Mouse (Mus musculus): ENCODE measurements at regions not wholly inside any gene's neighbourhood (a gene's known extent, or its start where the extent isn't known, plus 50 kb on each side); places are given as distances from the start of the nearest gene placed in this dataset.

GRCm38 (mm10) chr13:101314040-101314439, 454.0 kb downstream of the Pik3r1 start:
- no peaks in the 10 kb centered on the region for H3K4me1 ChIP-seq (ENCODE audit: control insufficient read depth)
- no peak overlapping the region for H3K4me3 ChIP-seq (replicated peaks)
- TF ChIP-seq TAL1 (IDR thresholded peaks at IDR 0.05; ENCODE audit: low read length): no peak
- no peak for TF ChIP-seq GATA1 (IDR thresholded peaks at IDR 0.05; ENCODE audit: low read length)
- H3K36me3 ChIP-seq (ENCODE audit: control insufficient read depth): no peaks in the 10 kb centered on the region
- no peaks in the 10 kb centered on the region for H3K27me3 ChIP-seq (ENCODE audit: control insufficient read depth)
- no peaks in the 10 kb centered on the region for H3K9me3 ChIP-seq (ENCODE audit: control insufficient read depth, low read length)

- Histone ChIP-seq H3K4me1 (ENCODE audit: control insufficient read depth) (no peaks in the 10 kb centered on the region), H3K4me3 (replicated peaks) (no peak overlapping the region), H3K27me3 (ENCODE audit: control insufficient read depth) (no peaks in the 10 kb centered on the region), H3K9me3 (ENCODE audit: control insufficient read depth, low read length) (no peaks in the 10 kb centered on the region), H3K36me3 (ENCODE audit: control insufficient read depth) (no peaks in the 10 kb centered on the region)
- no peak for TF ChIP-seq TAL1 (IDR thresholded peaks at IDR 0.05; ENCODE audit: low read length)
- TF ChIP-seq GATA1 (IDR thresholded peaks at IDR 0.05; ENCODE audit: low read length): no peak
These were observed 456.2 kb downstream of the Pik3r1 start for GRCm38 (mm10) chr13:101311634-101312314.

GRCm38 (mm10) chr13:101308724-101309123, 459.3 kb downstream of the Pik3r1 start:
- Histone ChIP-seq H3K4me1 (ENCODE audit: control insufficient read depth) (no peaks in the 10 kb centered on the region), H3K4me3 (replicated peaks) (no peak overlapping the region), H3K36me3 (ENCODE audit: control insufficient read depth) (no peaks in the 10 kb centered on the region), H3K9me3 (ENCODE audit: control insufficient read depth, low read length) (no peaks in the 10 kb centered on the region), H3K27me3 (ENCODE audit: control insufficient read depth) (no peaks in the 10 kb centered on the region)
- no peak for TF ChIP-seq GATA1 (IDR thresholded peaks at IDR 0.05; ENCODE audit: low read length)
- no peak for TF ChIP-seq TAL1 (IDR thresholded peaks at IDR 0.05; ENCODE audit: low read length)

GRCm38 (mm10) chr13:101305695-101306413, 462.2 kb downstream of the Pik3r1 start:
- no peaks in the 10 kb centered on the region for H3K27me3 ChIP-seq (ENCODE audit: control insufficient read depth)
- TF ChIP-seq GATA1 (IDR thresholded peaks at IDR 0.05; ENCODE audit: low read length) (no peak), TAL1 (IDR thresholded peaks at IDR 0.05; ENCODE audit: low read length) (no peak)
- no peak overlapping the region for H3K4me3 ChIP-seq (replicated peaks)
- H3K4me1 ChIP-seq (ENCODE audit: control insufficient read depth): no peaks in the 10 kb centered on the region
- H3K36me3 ChIP-seq (ENCODE audit: control insufficient read depth): no peaks in the 10 kb centered on the region
- H3K9me3 ChIP-seq (ENCODE audit: control insufficient read depth, low read length): no peaks in the 10 kb centered on the region

GRCm38 (mm10) chr13:101305063-101305462, 463.0 kb downstream of the Pik3r1 start:
- Histone ChIP-seq H3K36me3 (ENCODE audit: control insufficient read depth) (no peaks in the 10 kb centered on the region), H3K4me1 (ENCODE audit: control insufficient read depth) (no peaks in the 10 kb centered on the region), H3K9me3 (ENCODE audit: control insufficient read depth, low read length) (no peaks in the 10 kb centered on the region), H3K4me3 (replicated peaks) (no peak overlapping the region), H3K27me3 (ENCODE audit: control insufficient read depth) (no peaks in the 10 kb centered on the region)
- TF ChIP-seq TAL1 (IDR thresholded peaks at IDR 0.05; ENCODE audit: low read length) (no peak), GATA1 (IDR thresholded peaks at IDR 0.05; ENCODE audit: low read length) (no peak)

GRCm38 (mm10) chr13:101301361-101301760, 466.7 kb downstream of the Pik3r1 start:
- no peak for TF ChIP-seq TAL1 (IDR thresholded peaks at IDR 0.05; ENCODE audit: low read length)
- no peak for TF ChIP-seq GATA1 (IDR thresholded peaks at IDR 0.05; ENCODE audit: low read length)
- Histone ChIP-seq H3K9me3 (ENCODE audit: control insufficient read depth, low read length) (no peaks in the 10 kb centered on the region), H3K27me3 (ENCODE audit: control insufficient read depth) (no peaks in the 10 kb centered on the region), H3K4me1 (ENCODE audit: control insufficient read depth) (no peaks in the 10 kb centered on the region), H3K36me3 (ENCODE audit: control insufficient read depth) (no peaks in the 10 kb centered on the region), H3K4me3 (replicated peaks) (no peak overlapping the region)

GRCm38 (mm10) chr13:101289407-101289806, 456.2 kb upstream of the Slc30a5 start:
- Histone ChIP-seq H3K36me3 (ENCODE audit: control insufficient read depth) (no peaks in the 10 kb centered on the region), H3K4me1 (ENCODE audit: control insufficient read depth) (no peaks in the 10 kb centered on the region), H3K27me3 (ENCODE audit: control insufficient read depth) (no peaks in the 10 kb centered on the region), H3K9me3 (ENCODE audit: control insufficient read depth, low read length) (no peaks in the 10 kb centered on the region), H3K4me3 (replicated peaks) (no peak overlapping the region)
- TF ChIP-seq TAL1 (IDR thresholded peaks at IDR 0.05; ENCODE audit: low read length) (no peak), GATA1 (IDR thresholded peaks at IDR 0.05; ENCODE audit: low read length) (no peak)

- Histone ChIP-seq H3K4me3 (replicated peaks) (no peak overlapping the region), H3K27me3 (ENCODE audit: control insufficient read depth) (no peaks in the 10 kb centered on the region), H3K9me3 (ENCODE audit: control insufficient read depth, low read length) (no peaks in the 10 kb centered on the region), H3K4me1 (ENCODE audit: control insufficient read depth) (no peaks in the 10 kb centered on the region), H3K36me3 (ENCODE audit: control insufficient read depth) (no peaks in the 10 kb centered on the region)
- TF ChIP-seq TAL1 (IDR thresholded peaks at IDR 0.05; ENCODE audit: low read length) (no peak), GATA1 (IDR thresholded peaks at IDR 0.05; ENCODE audit: low read length) (no peak)
These were observed 453.9 kb upstream of the Slc30a5 start for GRCm38 (mm10) chr13:101287131-101287530.

GRCm38 (mm10) chr13:101286029-101286917, 453.0 kb upstream of the Slc30a5 start:
- Histone ChIP-seq H3K27me3 (ENCODE audit: control insufficient read depth) (no peaks in the 10 kb centered on the region), H3K36me3 (ENCODE audit: control insufficient read depth) (no peaks in the 10 kb centered on the region), H3K4me3 (replicated peaks) (no peak overlapping the region), H3K9me3 (ENCODE audit: control insufficient read depth, low read length) (no peaks in the 10 kb centered on the region), H3K4me1 (ENCODE audit: control insufficient read depth) (no peaks in the 10 kb centered on the region)
- TF ChIP-seq GATA1 (IDR thresholded peaks at IDR 0.05; ENCODE audit: low read length): no peak
- no peak for TF ChIP-seq TAL1 (IDR thresholded peaks at IDR 0.05; ENCODE audit: low read length)
